Mouse (Mus musculus) testis, adult 2 months (tissue): ENCODE data around the gene Ppp1r13b. TPM values are rescaled to one million over a fixed set of nuclear protein-coding genes. Genes with fewer than 3 reads are reported as not detected.

Experiments
- H3K27ac ChIP-seq: fragments of 200-500 bp; 2 replicates; pipeline ENCODE4 v1.5.1; 2012; ENCODE audit warnings: low read depth, low read length; ENCODE audit not compliant: control insufficient read depth, insufficient read depth
- H3K27me3 ChIP-seq: fragments of 200-500 bp; 2 replicates; pipeline ENCODE4 v1.6.1; 2012; ENCODE audit warnings: mild to moderate bottlenecking, low read length, moderate library complexity; ENCODE audit not compliant: control insufficient read depth, insufficient read depth
- H3K36me3 ChIP-seq: fragments of 200-500 bp; 2 replicates; pipeline ENCODE4 v1.6.1; 2012; ENCODE audit warnings: mild to moderate bottlenecking, low read length; ENCODE audit not compliant: control insufficient read depth, insufficient read depth
- H3K4me1 ChIP-seq: fragments of 200-500 bp; 2 replicates; pipeline ENCODE4 v1.6.1; 2012; ENCODE audit warnings: low read length; ENCODE audit not compliant: control insufficient read depth, insufficient read depth
- H3K4me3 ChIP-seq: fragments of 200-500 bp; 2 replicates; pipeline ENCODE4 v1.5.1; 2012; ENCODE audit warnings: low read depth, mild to moderate bottlenecking, low read length, moderate library complexity, mixed read lengths; ENCODE audit not compliant: control insufficient read depth
- CTCF ChIP-seq: fragments of 200-500 bp; IDR thresholded peaks from 2 replicates; pipeline ENCODE4 v1.5.1; 2012; ENCODE audit warnings: low read depth, mild to moderate bottlenecking, inconsistent platforms, low read length, moderate library complexity; ENCODE audit not compliant: control insufficient read depth, insufficient read depth, insufficient replicate concordance
- POLR2A ChIP-seq: fragments of 200-500 bp; IDR thresholded peaks from 2 replicates; pipeline ENCODE4 v1.6.1; 2012; ENCODE audit warnings: low read depth, mild to moderate bottlenecking, inconsistent platforms, low read length, moderate library complexity; ENCODE audit not compliant: control insufficient read depth
- polyA plus RNA-seq: library from polyadenylated mRNA; depleted of rRNA; stranded (reverse); fragments of >200 nt; gene quantifications from 2 replicates; pipeline ENCODE4 v1.2.3, GENCODE M21; 2012

Ppp1r13b gene
- polyA plus RNA-seq, 1 experiment = 17.1 TPM

DNA sequence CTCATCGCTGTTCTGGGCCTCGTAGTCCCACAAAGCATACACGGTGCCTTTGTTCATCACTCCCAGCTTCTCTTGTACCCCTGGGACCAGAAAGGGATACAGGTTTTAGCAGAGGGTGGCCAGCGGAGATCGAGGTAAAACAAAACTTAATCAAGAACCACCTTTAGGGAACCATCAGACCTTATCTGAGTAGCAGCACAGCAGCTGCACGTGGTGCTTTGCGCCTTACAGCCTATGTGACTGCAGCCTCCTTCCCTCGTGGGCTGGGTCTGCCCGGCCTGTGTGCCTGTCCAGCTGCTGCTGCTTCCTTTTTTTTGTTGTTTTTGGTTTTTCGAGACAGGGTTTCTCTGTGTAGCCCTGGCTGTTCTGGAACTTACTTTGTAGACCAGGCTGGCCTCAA lies 77.5 kb downstream of the Ppp1r13b start:
- Histone ChIP-seq H3K27me3 (no peaks in the 10 kb centered on the region), H3K4me3 (no peak overlapping the region), H3K4me1 (no peaks in the 10 kb centered on the region), H3K27ac (no peak overlapping the region), H3K36me3 (peaks cover 5% of the 10 kb centered on the region)
- no peak for TF ChIP-seq POLR2A
- TF ChIP-seq CTCF = no peak

DNA sequence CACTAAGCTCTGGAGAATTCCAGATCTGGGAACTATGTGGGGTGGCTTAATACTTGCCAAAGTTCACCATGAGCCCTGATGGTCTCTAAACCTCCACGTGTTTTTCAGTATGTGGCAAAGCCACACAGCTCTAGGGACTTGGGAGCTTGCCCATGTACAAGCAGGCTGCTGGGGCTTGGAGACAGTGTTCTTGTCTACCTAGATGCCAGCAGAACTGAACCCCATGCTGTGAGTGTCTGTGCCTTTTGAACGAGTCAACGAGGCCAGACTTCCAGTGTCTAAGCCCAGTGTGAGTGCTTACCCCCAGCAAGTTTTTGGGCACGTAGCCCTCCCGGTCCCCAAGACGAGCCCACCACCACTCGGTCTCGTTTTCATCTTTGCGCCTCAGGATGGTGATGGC lies 78.0 kb downstream of the Ppp1r13b start:
- no peak for TF ChIP-seq POLR2A
- no peak for TF ChIP-seq CTCF
- Histone ChIP-seq H3K4me1 (no peaks in the 10 kb centered on the region), H3K27me3 (no peaks in the 10 kb centered on the region), H3K27ac (no peak overlapping the region), H3K4me3 (no peak overlapping the region), H3K36me3 (peaks cover 5% of the 10 kb centered on the region)

DNA sequence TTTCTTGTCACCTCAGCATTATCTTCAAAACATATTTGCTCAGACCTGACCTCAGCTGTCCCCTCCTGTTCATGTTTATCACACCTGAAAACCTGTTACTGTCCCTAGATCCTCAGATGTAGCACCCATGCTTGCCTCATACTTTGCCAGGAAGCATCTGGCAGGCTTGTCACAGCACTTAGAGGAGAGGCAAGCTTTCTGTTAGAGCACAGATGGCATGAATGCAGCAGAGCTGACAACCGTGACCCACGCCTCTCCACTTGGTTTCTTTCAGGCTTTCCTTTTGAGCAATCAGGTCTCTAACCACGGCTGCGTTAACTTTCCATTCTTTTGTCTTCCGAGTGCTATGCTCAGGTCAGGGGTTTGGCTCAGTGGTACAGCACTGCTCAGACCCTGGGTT lies 78.5 kb downstream of the Ppp1r13b start:
- Histone ChIP-seq H3K27ac (no peak overlapping the region), H3K27me3 (no peaks in the 10 kb centered on the region), H3K4me3 (no peak overlapping the region), H3K36me3 (peaks cover 5% of the 10 kb centered on the region), H3K4me1 (no peaks in the 10 kb centered on the region)
- no peak for TF ChIP-seq CTCF
- no peak for TF ChIP-seq POLR2A

DNA sequence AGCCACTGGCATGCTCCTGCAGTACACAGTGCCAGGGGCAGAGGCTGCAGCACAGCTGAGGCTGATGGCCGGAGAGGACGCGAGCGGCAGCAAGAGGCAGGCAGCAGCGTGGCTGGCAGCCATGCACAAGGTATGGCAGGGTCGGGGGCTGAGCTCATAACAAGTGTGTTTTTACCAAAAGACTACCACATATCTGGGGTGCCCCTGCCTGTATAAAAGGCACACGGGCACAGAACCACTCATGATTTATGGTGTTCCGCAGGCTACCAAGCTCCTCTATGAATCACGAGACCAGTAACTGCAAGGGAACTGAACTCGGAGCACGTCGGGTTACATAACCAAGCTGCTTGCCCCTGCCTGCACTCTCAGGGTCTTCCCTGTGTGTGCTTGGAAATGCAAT lies 80.4 kb downstream of the Ppp1r13b start:
- H3K27ac ChIP-seq = no peak overlapping the region
- H3K27me3 ChIP-seq = no peaks in the 10 kb centered on the region
- no peaks in the 10 kb centered on the region for H3K4me1 ChIP-seq
- H3K36me3 ChIP-seq = peaks cover 5% of the 10 kb centered on the region
- no peak overlapping the region for H3K4me3 ChIP-seq
- TF ChIP-seq CTCF (no peak), POLR2A (no peak)

DNA sequence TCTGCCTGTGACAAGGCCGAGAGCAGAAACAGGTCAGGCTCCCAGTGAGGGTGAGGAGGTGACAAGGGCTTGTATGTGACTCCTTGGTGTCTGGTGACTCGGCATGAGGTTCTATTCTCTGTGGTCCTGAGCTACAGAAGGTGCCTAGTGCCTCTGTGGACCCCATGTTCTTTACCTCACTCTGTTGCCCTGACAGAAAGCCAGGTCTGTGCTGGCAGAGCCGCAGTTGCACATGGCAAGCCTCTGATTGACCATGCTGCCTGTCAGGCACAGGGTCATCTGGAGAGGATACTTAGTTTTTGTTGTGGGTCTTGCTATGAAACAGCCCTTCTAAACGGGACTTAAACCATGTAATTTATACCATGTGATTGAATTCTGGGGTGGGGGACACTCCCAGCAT lies 86.0 kb downstream of the Ppp1r13b start:
- no peak overlapping the region for H3K27ac ChIP-seq
- H3K27me3 ChIP-seq = no peaks in the 10 kb centered on the region
- H3K36me3 ChIP-seq = no peaks in the 10 kb centered on the region; the same call in 1 of the 2 replicates
- TF ChIP-seq CTCF (no peak), POLR2A (no peak)
- peaks cover 4% of the 10 kb centered on the region for H3K4me1 ChIP-seq
- no peak overlapping the region for H3K4me3 ChIP-seq

DNA sequence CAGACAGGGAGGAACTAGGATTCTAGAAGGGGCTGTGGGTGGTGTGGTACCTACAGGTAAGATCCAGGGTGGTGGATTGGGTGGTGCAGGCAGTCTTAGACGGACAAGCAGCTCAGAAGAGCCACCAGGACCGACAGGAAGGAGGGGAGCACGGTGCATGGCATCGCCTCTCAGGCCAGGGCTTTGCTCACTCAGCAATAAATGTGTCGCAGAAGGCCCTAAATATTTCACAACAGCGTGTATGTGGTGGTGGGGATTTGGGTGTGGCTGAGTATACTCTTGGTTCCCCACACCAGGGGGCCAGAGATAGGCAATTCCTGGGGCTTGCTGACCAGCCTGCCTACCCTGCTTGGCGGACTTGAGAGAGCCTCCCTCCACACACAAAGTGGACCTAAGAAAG lies 87.2 kb downstream of the Ppp1r13b start:
- TF ChIP-seq CTCF (no peak), POLR2A (no peak)
- H3K36me3 ChIP-seq = no peaks in the 10 kb centered on the region; the same call in 1 of the 2 replicates
- peaks cover 4% of the 10 kb centered on the region for H3K4me1 ChIP-seq
- H3K27ac ChIP-seq = no peak overlapping the region
- H3K4me3 ChIP-seq = no peak overlapping the region
- H3K27me3 ChIP-seq = no peaks in the 10 kb centered on the region

DNA sequence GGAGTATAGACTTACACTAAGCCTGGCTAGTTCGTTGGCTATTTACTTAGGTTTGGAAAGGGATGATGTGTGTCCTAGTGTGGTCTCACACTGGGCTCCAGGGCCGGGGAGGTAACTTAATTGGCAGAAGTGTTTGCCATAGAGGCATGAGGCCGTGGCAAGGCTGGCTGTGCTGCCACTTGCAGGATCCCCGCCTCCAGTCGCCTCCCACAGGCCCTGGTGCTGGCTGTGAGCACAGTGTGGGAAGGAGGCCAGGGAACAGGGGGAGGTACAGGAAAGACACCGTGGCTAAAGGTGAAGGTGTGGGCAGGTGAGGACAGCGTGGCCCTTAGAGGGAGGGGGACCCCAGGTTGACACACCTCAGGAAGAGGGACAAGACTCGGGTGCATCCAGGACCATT lies 88.0 kb downstream of the Ppp1r13b start:
- TF ChIP-seq CTCF (no peak), POLR2A (no peak)
- Histone ChIP-seq H3K27ac (no peak overlapping the region), H3K36me3 (no peaks in the 10 kb centered on the region), H3K27me3 (no peaks in the 10 kb centered on the region), H3K4me3 (no peak overlapping the region), H3K4me1 (peaks cover 11% of the 10 kb centered on the region)

DNA sequence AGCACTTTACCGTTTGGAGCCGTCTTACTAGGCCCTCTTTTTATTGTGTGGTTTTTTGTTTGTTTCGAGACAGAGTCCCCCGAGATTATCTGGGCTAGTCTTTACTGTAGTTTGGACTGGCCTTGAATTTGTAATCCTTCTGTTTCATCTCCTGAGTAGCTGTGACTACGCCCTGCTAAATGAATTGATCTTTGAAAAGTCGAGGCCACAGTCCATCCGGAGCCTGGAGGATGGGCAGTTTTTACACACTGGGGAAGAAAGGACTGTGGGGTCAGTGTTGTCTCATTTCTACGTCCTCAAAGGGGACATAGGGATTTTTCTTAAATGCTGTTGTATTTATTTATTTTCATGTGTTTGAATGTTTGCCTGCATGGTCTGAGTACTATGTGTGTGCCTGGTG lies 89.9 kb downstream of the Ppp1r13b start:
- Histone ChIP-seq H3K27ac (no peak overlapping the region), H3K36me3 (no peaks in the 10 kb centered on the region), H3K27me3 (no peaks in the 10 kb centered on the region), H3K4me3 (no peak overlapping the region), H3K4me1 (peaks cover 17% of the 10 kb centered on the region)
- TF ChIP-seq CTCF (no peak), POLR2A (no peak)
